ENCODE assay signal across 10 mouse cellular contexts in the genomic region with DNA sequence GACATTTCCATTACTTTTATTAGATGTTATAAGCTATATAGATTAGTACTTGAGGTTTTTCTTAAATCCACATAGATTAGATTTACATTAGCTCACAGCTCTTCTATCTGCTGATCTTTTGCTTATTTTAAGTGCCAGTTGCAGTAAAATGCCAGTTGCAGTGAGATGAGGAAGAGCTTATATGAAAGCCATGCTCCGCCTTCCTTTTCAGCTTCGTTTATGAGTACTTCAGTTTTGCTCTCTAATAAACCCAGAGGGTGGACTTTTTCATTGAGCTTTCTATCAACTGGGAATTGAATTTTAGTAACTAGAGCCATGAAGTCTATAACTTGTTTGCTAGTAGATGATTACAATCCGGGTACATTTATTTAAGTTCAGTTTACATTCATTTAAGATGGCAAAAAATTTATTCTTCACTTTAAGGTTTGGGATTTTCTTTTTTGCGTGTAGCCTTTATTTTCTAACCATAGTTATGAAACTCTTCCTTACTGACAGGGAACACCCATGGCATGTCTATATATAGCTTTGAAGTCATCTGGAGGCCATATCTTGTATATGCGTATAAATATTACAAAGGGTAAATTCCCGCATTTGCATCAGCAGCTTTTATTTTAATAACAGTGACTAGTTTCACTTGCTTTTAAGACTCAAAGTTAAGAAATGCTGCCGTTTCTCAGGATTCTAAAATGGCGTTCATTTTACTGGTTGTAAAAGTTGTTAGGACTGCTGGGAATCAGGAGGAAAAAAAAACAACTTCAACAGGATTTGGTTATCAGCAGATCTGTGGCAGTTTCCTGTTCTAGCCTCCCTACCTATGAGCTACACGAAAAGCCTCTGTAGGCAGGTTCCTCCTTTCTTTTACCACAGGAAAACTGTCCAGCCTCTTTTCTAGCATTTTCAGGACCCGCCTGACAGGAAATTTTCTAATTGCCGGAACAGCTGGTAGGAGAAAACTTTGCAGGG.
A peak's percentile ranks its signal among the peaks of the same experiment; 100 is the strongest.
DNase-seq lines count a peak whose midpoint lies in the region; ATAC-seq and TF ChIP-seq lines count a peak whose summit lies in the region.
"Had no signal": no experiment of that assay in that cellular context is flagged by ENCODE, and none has a peak within 500 bp of the region (broad histone marks: within the 10 kb centered on the region; RNA-seq: fewer than 3 reads in every experiment).

No protein-coding gene starts in this region.

- H3K27me3 ChIP-seq in erythroblast, embryonic 14.5 days (ENCODE audit: control insufficient read depth), result no peaks in the 10 kb centered on the region
- H3K27me3 ChIP-seq in heart, embryonic 16.5 days (ENCODE audit: control insufficient read depth, insufficient read depth, low read length), result no peaks in the 10 kb centered on the region
- H3K27me3 ChIP-seq in liver, embryonic 16.5 days (ENCODE audit: control insufficient read depth, insufficient read depth, low read depth, low read length), result no peaks in the 10 kb centered on the region
- H3K27me3 ChIP-seq in forebrain, postnatal 0 days (ENCODE audit: insufficient read depth, low read length), result no peaks in the 10 kb centered on the region
- no peaks in the 10 kb centered on the region for H3K27me3 ChIP-seq in forebrain, embryonic 13.5 days

- peak overlapping the region; percentile 59; the same call in 1 of the 2 replicates for H3K27ac ChIP-seq in heart, embryonic 16.5 days (ENCODE audit: low read length)
- H3K27ac ChIP-seq in liver, embryonic 16.5 days (ENCODE audit: low read length), result no peak overlapping the region
- H3K27ac ChIP-seq in forebrain, postnatal 0 days (ENCODE audit: low read depth, low read length), result no peak overlapping the region
- H3K27ac ChIP-seq in forebrain, embryonic 13.5 days, result no peak overlapping the region

- no peak for ATAC-seq in erythroblast, adult 5-6 weeks (replicated peaks; ENCODE audit: low FRiP score, poor library complexity, severe bottlenecking)
- ATAC-seq in heart, embryonic 16.5 days (replicated peaks; ENCODE audit: extremely low read depth, insufficient read depth, low FRiP score), result no peak
- ATAC-seq in liver, embryonic 16.5 days (ENCODE audit: low read depth), result no peak
- no peak for ATAC-seq in forebrain, postnatal 0 days
- no peak for ATAC-seq in forebrain, embryonic 13.5 days
- ATAC-seq: activated CD4-positive, CD25-positive, alpha-beta regulatory T cell, adult 4 months had no signal

- H3K4me1 ChIP-seq in erythroblast, embryonic 14.5 days (ENCODE audit: control insufficient read depth), result no peaks in the 10 kb centered on the region
- no peaks in the 10 kb centered on the region for H3K4me1 ChIP-seq in heart, embryonic 16.5 days (ENCODE audit: control insufficient read depth, insufficient read depth, low read length)
- H3K4me1 ChIP-seq in liver, embryonic 16.5 days (ENCODE audit: control insufficient read depth, low read depth, low read length), result no peaks in the 10 kb centered on the region
- no peaks in the 10 kb centered on the region for H3K4me1 ChIP-seq in forebrain, postnatal 0 days (ENCODE audit: insufficient read depth)
- H3K4me1 ChIP-seq in forebrain, embryonic 13.5 days, result no peaks in the 10 kb centered on the region

- H3K4me2 ChIP-seq in heart, embryonic 16.5 days (ENCODE audit: low read depth, low read length), result no peak overlapping the region
- H3K4me2 ChIP-seq in liver, embryonic 16.5 days (ENCODE audit: low read depth, low read length), result peak overlapping the region; percentile 32
- no peak overlapping the region for H3K4me2 ChIP-seq in forebrain, postnatal 0 days (ENCODE audit: low read depth)
- H3K4me2 ChIP-seq in forebrain, embryonic 13.5 days, result no peak overlapping the region

- no peak for TF ChIP-seq CTCF in forebrain, postnatal 0 days (IDR thresholded peaks at IDR 0.05; ENCODE audit: low read depth)

- H3K36me3 ChIP-seq in erythroblast, embryonic 14.5 days (ENCODE audit: control insufficient read depth), result no peaks in the 10 kb centered on the region
- no peaks in the 10 kb centered on the region for H3K36me3 ChIP-seq in heart, embryonic 16.5 days (ENCODE audit: control insufficient read depth, insufficient read depth)
- no peaks in the 10 kb centered on the region for H3K36me3 ChIP-seq in liver, embryonic 16.5 days (ENCODE audit: control insufficient read depth, insufficient read depth)
- no peaks in the 10 kb centered on the region for H3K36me3 ChIP-seq in forebrain, postnatal 0 days (ENCODE audit: insufficient read depth)
- H3K36me3 ChIP-seq in forebrain, embryonic 13.5 days (ENCODE audit: poor library complexity, severe bottlenecking), result no peaks in the 10 kb centered on the region

- peak; percentile 8 for DNase-seq in CD4-positive, CD25-positive, alpha-beta regulatory T cell, adult 2 months (ENCODE audit: low read depth, low spot score)
- DNase-seq in forebrain, postnatal 0 days, result no peak
- no peak for DNase-seq in urinary bladder, adult 18-20 months (ENCODE audit: low spot score in 2 of 2)
- DNase-seq: midbrain, embryonic 14.5 days had no signal

- H3K4me3 ChIP-seq in erythroblast, embryonic 14.5 days (replicated peaks), result peak overlapping the region; percentile 40
- H3K4me3 ChIP-seq in heart, embryonic 16.5 days (ENCODE audit: low read length), result no peak overlapping the region
- H3K4me3 ChIP-seq in liver, embryonic 16.5 days (ENCODE audit: low read depth, low read length), result peak overlapping the region; percentile 36
- H3K4me3 ChIP-seq in forebrain, postnatal 0 days (ENCODE audit: low read depth, low read length), result no peak overlapping the region
- no peak overlapping the region for H3K4me3 ChIP-seq in forebrain, embryonic 13.5 days

- no peaks in the 10 kb centered on the region for H3K9me3 ChIP-seq in erythroblast, embryonic 14.5 days (ENCODE audit: control insufficient read depth, low read length)
- H3K9me3 ChIP-seq in heart, embryonic 16.5 days (replicated peaks; ENCODE audit: control insufficient read depth, low read length), result no peaks in the 10 kb centered on the region
- H3K9me3 ChIP-seq in liver, embryonic 16.5 days (replicated peaks; ENCODE audit: control insufficient read depth, low read length), result no peaks in the 10 kb centered on the region
- H3K9me3 ChIP-seq in forebrain, postnatal 0 days (ENCODE audit: low read length), result no peaks in the 10 kb centered on the region
- no peaks in the 10 kb centered on the region for H3K9me3 ChIP-seq in forebrain, embryonic 13.5 days (replicated peaks)

- WGBS in heart, embryonic 16.5 days, result 54% methylated on average over 11 of the region's 11 CpGs
- 34% methylated on average over 11 of the region's 11 CpGs for WGBS in liver, embryonic 16.5 days (ENCODE audit: insufficient replicate concordance)
- 88% methylated on average over 11 of the region's 11 CpGs for WGBS in forebrain, postnatal 0 days
- 86% methylated on average over 11 of the region's 11 CpGs for WGBS in forebrain, embryonic 13.5 days

- H3K9ac ChIP-seq in heart, embryonic 16.5 days (ENCODE audit: low read length), result no peak overlapping the region
- 0 out of 2 replicates have a peak overlapping the region, but pooled peaks have one; percentile 28 for H3K9ac ChIP-seq in liver, embryonic 16.5 days (ENCODE audit: low read depth, low read length)
- no peak overlapping the region for H3K9ac ChIP-seq in forebrain, postnatal 0 days
- no peak overlapping the region for H3K9ac ChIP-seq in forebrain, embryonic 13.5 days

Comparison
In these comparisons a context has a peak if more than half of its experiments do, and no peak if none do; other contexts are left out.
1. H3K4me3 ChIP-seq: peak in erythroblast, embryonic 14.5 days (single experiment) and liver, embryonic 16.5 days (single experiment); none in heart, embryonic 16.5 days (single experiment), forebrain, postnatal 0 days (single experiment) and forebrain, embryonic 13.5 days (single experiment).